Mouse (Mus musculus) mouse embryonic stem cell (cell line): ENCODE measurements around the gene Tmem8.

Source experiments
- in situ Hi-C, 2 experiments: fragments of 300-500 bp; cut with MboI; formaldehyde crosslinking; loops; 1 replicate in 1 of 2; 3 replicates in 1 of 2; pipeline ENCODE4 v1.14.3; 2019 to 2020; ENCODE audit warnings: low sequenced_read_pairs in 2 of 2, low pct_unique_long_range_greater_than_20kb in 1 of 2, mixed read lengths in 1 of 2; ENCODE audit not compliant: unreplicated experiment in 1 of 2

The Tmem8 gene

DNA sequence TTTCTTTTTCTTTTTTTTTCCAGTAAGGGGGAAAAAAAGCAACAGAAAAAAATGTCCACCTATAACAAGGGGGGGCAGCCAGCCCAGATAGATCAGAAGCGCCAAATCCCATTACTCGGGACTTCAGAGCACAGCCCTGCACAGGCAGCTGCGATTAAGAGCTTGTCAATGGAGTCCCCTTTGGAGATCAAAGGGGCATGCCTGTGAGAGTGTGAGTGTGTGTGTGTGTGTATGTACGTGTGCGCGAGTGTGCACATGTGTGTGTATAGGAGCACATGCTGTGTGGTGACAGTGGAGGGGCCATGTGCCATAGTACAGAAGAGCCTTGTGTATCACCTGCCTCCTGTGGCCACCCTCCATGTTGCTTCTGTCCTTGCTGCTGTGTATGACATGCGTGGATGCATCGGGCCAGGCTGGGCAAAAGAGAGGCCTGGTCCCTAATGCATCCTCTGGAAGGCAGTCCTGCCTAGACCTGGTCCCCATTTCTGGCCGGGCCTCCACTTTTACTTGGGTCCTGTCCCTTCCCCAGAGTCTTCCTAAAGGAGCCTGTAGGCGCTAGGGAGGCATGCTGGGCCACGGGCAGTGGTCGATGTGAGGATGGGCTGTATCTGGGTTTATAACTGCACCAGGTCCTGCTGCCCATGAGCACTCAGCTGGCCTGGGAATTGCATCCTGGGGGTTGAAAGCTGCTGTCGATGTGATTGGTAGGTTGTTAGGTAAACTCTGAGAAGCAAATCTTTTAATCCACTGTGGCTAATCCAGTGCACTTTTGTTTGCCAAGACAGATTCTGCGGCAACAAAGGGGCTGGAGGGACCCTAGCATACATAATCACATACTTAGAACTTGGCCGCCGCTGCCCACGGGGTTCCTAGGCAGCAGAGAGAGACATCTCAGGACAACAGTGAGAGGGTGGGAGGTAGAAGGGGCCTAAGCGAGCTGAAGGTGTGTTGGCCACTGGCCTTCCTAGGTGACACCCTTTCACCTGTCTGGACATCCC is 19.1 kb downstream of the Tmem8 start:
- in situ Hi-C loops = no loop called here

DNA sequence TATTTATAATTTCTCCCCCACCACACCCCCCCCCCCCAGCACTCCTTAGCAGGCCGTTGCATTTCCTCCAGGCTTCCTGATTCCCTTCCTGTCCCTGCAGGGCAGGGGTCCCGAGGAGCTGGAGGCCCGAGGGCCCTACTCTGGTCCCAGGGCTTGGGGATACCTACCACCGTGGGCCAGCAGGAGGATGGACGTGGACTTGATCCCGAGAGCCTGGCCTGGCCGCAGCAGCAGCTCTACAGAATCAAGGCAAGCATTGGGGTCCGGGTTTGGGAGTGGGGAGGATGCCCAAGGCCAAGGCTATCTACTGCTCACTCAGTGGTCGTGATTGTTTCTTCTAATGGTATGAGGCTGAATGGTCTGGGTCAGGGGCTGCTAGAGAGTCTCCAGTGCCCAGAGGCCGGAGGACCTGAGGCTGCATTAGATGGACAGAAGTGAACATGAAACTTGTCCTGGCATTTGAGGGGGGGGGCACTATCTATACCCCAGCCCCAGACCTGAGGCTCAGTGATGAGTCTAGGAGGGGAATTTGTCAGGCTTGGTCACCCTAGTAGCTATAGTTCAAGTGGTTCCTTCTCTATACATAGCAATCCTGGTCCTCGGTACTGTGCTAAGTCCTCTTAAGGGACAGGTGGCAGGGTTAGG is 24.1 kb downstream of the Tmem8 start:
- in situ Hi-C loops = no loop called here

DNA sequence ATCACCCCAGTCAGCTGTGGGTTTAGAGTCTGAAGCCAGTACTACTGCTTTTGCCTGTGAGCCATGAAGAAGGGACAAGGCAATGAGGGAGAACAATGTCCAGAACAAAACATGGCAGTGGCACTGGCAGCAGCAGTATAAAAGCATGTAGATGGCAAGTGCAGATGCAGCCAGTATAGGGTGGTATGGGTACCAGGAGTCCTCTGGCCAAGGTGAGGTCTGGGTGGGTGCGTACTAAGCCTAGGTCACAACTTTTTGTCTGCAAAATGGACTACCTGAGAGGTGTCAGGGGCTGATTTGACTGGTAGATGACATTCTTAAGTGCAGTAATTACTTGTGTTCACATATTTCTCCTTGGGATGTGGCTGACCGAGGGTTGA is 24.6 kb downstream of the Tmem8 start:
- in situ Hi-C loops = no loop called here

DNA sequence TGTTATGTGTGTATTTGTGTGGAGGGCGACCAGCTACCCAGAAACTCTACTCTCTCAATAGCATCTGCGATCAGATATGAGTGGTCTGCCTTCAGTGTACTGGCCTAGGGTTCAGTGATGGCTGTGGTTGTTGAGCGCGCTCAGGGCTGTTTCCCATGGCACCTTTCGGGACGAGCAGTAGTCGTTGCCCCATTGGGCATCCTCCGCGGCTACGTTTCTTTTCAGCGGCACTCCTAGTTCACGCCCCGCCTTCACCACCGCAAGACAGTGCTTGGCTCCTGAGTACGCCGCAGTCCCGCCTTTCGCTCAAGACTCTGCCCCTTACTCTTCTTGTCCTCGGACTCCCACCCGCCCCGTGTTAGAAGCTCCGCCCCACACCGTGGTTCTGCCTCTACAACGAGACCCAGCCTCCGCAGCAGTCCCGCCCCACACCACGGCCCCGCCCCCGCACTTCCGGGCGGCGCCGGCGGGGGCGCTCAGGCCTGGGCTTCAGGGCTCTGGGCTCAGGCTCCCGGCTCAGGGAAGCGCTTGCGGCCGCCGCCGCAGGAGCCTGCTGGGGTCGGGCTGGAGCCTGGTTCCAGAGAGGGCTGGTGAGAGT is 25.2 kb downstream of the Tmem8 start, which contains the start of gene Axin1:
Gene Axin1 (plus strand): TSS at position 450 of the 598 bp plus-strand sequence.
- in situ Hi-C loops = no loop called here

DNA sequence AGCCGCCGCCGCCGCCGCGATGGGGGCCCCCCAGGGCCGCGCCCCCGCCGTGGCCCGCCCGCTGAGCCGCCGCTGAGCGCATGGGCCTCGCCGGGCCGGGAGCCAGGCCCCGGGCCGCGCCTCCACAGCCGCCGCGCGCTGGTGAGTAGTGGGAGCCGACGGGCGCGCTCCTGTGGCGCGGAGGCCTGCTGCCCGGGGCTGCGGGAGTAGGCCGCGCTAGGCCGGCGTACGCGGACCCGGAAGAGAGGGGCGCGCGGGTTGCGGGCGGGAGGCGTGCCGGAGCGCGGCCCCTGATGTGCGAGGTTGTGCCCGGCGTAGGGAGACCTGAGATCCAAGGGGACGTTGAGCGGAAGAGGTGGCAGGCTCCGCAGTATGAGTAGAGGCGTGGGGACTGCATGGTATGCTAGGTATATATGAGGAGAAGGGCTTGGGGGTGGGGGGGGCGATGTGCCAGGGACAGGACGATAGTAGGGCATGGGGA is 25.8 kb downstream of the Tmem8 start:
- in situ Hi-C loops = no loop called here

DNA sequence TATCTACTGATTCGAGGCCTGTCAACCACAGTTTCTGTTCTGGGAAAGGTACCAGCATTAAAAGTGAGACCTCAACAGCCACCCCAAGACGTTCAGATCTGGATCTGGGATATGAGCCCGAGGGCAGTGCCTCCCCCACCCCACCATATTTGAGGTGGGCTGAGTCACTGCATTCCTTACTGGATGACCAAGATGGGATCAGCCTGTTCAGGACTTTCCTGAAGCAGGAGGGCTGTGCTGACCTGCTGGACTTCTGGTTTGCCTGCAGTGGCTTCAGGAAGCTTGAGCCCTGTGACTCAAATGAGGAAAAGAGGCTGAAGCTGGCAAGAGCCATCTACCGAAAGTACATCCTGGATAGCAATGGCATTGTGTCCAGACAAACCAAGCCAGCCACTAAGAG is 29.7 kb downstream of the Tmem8 start:
- in situ Hi-C loops = no loop called here

DNA sequence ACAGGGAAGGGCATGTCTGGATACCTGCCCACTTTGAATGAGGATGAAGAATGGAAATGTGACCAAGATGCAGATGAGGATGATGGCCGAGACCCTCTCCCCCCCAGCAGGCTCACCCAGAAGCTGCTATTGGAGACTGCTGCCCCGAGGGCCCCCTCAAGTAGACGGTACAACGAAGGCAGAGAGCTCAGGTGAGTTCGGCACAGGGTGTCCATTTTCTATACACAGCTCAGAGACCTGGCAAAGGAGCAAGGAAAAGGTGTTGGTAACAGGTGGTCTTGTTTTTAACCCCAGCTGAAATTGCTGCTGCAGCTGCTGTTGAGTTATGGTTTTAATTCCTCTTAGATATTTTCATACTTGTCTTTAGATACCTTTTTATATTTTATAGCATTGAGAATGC is 30.3 kb downstream of the Tmem8 start:
- in situ Hi-C loops = no loop called here

DNA sequence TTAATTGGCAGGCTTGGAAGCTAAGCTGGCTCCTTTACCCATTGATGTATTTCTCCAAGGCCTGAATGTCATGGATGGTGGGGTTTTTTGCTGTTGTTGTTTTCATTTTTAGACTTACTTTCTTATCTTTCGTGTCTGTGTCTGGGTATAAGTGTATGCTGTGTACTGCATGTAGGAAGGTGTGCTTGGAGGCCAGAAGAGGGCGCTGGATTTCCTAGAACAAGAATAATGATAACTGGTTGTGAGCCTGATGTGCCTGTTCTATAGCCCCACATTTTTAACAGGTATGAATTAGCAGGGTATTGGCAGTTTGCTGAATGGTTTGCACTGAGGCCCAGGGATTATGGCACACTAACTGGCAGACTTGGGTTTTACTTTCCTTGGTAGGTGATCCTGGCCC is 36.0 kb downstream of the Tmem8 start:
- in situ Hi-C loops = no loop called here

DNA sequence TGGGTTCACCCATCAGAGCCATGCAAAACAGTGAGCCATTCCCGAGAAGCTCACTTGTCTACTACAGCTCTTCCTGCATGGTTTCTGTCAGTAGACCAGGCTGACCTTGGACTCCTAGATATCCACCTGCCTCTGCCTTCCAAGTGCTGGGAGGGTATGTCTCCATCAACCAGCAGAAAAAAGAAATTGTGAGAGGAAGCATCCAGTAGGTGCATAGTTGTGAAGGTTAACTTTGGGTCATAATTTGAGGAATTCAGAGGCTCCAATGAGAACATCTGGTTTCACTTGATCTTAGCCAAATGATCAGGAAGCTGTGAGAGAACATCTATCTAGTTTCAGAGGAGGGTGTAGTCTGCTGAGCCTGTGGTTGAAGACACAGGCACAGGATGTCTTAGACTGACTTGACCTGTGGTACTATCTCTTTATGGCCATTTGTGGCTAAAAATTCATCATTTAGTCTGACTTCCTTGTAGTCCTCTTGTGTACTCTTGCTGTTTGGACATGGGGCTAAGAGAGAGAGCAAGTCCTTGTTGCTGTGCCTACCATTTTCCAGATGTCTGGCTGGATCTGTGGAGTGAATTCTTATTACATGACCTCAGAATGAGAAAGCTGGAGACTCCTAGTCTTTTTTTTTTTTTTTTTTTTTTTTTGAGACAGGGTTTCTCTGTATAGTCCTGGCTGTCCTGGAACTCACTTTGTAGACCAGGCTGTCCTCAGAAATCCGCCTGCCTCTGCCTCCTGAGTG is 39.0 kb downstream of the Tmem8 start:
- in situ Hi-C loops = no loop called here

DNA sequence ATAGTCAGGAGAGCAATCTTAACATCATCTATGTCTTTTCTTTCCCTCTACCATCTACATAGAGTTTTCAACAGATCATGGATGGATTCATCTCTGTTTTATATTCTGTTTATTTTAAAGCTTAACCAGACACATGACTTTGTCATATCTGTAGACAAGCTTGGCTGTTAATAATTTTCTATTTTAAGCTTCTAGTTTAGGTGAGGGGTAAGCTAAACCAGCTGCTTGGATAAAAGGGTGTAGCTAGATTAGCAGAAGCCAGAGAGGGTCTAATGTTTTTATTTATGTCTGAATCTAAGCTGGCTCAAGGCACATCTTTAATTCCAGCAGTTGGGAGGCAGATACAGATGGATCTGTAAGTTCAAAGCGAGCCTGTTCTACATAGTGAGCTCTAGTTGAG is 49.6 kb downstream of the Tmem8 start:
- in situ Hi-C loops = no loop called here

DNA sequence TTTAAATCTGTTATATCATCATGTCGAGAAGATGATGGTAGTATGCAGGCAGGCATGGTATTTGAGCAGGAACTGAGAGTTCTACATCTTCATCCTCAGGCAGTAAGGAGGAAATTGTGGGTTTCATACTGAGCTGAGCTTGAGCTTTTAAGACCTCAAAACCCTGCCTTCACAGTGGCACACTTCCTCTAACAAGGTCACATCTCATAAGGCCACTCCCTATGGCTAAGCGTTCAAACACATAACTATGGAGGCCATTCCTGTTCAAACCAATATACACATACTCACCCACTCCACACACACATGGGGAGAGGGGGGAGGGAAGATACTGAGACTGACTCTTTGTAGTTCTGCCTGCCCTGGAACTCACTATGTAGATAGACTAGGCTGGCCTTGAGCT is 54.9 kb downstream of the Tmem8 start:
- in situ Hi-C loops = no loop called here
